Mouse (Mus musculus): ENCODE measurements around the gene Cnr2. TPM values are rescaled to one million over a fixed set of nuclear protein-coding genes. Genes with fewer than 3 reads are reported as not detected.

The Cnr2 gene
- polyA plus RNA-seq, 1 experiment from 2014 or later, result 0.38 TPM

DNA sequence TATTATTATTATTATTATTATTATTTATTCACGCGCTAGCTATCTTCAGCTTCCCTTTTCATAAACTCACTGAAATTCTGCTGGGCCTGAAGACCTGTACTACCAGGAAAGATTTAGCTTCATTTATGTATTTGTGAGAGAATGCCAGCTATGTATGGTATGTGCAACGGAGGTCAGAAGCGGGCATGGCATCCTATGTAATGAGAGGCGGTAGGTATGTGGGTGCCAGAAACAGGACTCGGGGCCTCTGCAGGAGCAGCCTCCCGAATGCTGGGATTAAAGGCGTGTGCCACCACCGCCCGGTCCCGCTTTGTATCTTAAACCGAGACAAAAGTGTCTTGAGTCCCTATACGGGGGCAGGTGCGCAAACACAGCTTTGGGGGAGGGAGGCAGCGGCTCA lies 67.8 kb downstream of the Cnr2 start:
- Histone ChIP-seq H3K9me3 (ENCODE audit: control insufficient read depth, low read depth, low read length) (no peaks in the 10 kb centered on the region), H3K4me2 (replicated peaks; ENCODE audit: low read depth, low read length) (peak overlapping the region; percentile 85), H3K4me1 (ENCODE audit: control insufficient read depth, insufficient read depth, low read length) (peaks cover 8% of the 10 kb centered on the region; the same call in 1 of the 2 replicates), H3K9ac (replicated peaks; ENCODE audit: low read depth, low read length) (peak overlapping the region; percentile 71), H3K27ac (ENCODE audit: low read length) (peak overlapping the region; percentile 81; the same call in 1 of the 2 replicates), H3K27me3 (ENCODE audit: control insufficient read depth, insufficient read depth, low read length) (no peaks in the 10 kb centered on the region), H3K36me3 (ENCODE audit: control insufficient read depth, insufficient read depth, low read length) (peaks cover 24% of the 10 kb centered on the region), H3K4me3 (ENCODE audit: low read depth, low read length) (peak overlapping the region; percentile 54)
- no peak for ATAC-seq (ENCODE audit: insufficient number of reproducible peaks, insufficient read depth, low FRiP score, low read depth)
- 7% methylated on average over 15 of the region's 15 CpGs for whole genome bisulfite sequencing

DNA sequence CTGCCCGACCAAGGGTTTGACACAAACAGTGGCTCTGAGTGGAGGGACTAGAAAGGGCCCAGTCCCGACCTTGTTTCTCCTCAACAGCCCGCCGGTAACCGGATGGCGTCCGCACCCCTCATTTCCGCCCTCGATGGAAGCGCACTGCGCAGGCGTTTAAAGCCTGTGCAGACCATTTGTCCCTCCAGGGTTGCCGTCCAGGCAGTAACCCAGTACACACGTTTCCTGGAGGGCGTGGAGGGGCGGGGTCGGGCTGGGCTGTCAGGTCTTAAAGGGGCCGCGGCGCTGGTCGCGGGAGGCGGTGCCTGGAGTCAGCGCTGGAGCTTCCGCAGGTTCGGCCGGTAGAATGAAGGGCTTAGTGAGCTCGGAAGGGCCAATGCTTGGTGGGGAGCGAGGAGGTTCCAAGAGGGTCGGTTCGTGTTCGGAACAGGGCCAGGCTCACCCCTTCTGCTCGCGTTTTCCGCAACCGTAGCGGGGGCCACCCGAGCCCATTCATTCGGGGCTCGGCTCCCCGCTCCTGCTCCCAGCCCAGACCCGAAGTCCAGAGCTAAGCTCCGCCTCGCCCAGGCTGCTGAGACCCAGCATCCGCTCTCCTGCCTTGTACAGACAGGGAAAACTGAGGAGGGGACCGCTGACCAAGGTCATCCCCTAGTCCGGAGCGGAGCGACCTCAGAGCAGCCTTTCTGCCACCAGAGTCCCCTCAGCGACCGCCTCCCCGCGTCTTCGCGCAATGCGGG lies 68.4 kb downstream of the Cnr2 start, which contains the start of gene Gale:
Gale (plus strand) TSS at position 271 of the 737 bp plus-strand sequence.
- WGBS, result under 1% methylated on average over 56 of the region's 56 CpGs
- peak within 1 kb of the TSS; percentile 54 for H3K4me3 ChIP-seq (ENCODE audit: low read depth, low read length)
- peak within 1 kb of the TSS; percentile 71 for H3K9ac ChIP-seq (replicated peaks; ENCODE audit: low read depth, low read length)
- H3K4me1 ChIP-seq (ENCODE audit: control insufficient read depth, insufficient read depth, low read length), result peaks cover 8% of the 10 kb centered on the region; the same call in 1 of the 2 replicates
- H3K9me3 ChIP-seq (ENCODE audit: control insufficient read depth, low read depth, low read length), result no peaks in the 10 kb centered on the region
- H3K27me3 ChIP-seq (ENCODE audit: control insufficient read depth, insufficient read depth, low read length), result no peaks in the 10 kb centered on the region
- peak within 1 kb of the TSS; percentile 81; the same call in 1 of the 2 replicates for H3K27ac ChIP-seq (ENCODE audit: low read length)
- peak; percentile 91 for ATAC-seq (ENCODE audit: insufficient number of reproducible peaks, insufficient read depth, low FRiP score, low read depth)
- peaks cover 30% of the 10 kb centered on the region for H3K36me3 ChIP-seq (ENCODE audit: control insufficient read depth, insufficient read depth, low read length)
- peak within 1 kb of the TSS; percentile 94 for H3K4me2 ChIP-seq (replicated peaks; ENCODE audit: low read depth, low read length)

GRCm38 (mm10) chr4:135964426-135964825 lies 69.2 kb downstream of the Cnr2 start:
- Histone ChIP-seq H3K27ac (ENCODE audit: low read length) (peak overlapping the region; percentile 27; the same call in 1 of the 2 replicates), H3K4me1 (ENCODE audit: control insufficient read depth, insufficient read depth, low read length) (peaks cover 8% of the 10 kb centered on the region; the same call in 1 of the 2 replicates), H3K36me3 (ENCODE audit: control insufficient read depth, insufficient read depth, low read length) (peaks cover 38% of the 10 kb centered on the region), H3K27me3 (ENCODE audit: control insufficient read depth, insufficient read depth, low read length) (no peaks in the 10 kb centered on the region), H3K9me3 (ENCODE audit: control insufficient read depth, low read depth, low read length) (no peaks in the 10 kb centered on the region), H3K4me2 (replicated peaks; ENCODE audit: low read depth, low read length) (peak overlapping the region; percentile 94), H3K4me3 (ENCODE audit: low read depth, low read length) (peak overlapping the region; percentile 54), H3K9ac (replicated peaks; ENCODE audit: low read depth, low read length) (peak overlapping the region; percentile 63)
- ATAC-seq (ENCODE audit: insufficient number of reproducible peaks, insufficient read depth, low FRiP score, low read depth), result peak; percentile 29
- WGBS, result 3% methylated on average over 12 of the region's 12 CpGs

DNA sequence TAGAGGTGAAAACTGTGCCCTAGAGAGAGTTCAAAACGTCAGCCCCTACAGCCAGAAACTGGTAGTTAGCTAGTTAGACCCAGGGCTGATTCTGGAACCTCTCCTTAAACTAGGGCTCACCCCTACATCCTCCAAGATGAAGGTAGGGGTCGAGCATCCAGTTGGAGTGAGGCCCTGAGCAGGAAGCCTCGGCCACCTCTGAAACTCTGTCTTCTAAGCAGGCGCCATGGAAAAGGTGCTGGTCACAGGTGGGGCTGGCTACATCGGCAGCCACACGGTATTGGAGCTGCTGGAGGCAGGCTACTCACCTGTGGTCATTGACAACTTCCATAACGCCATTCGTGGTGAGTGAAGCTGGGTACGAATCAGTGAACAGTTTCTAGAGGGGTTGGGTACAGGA lies 69.9 kb downstream of the Cnr2 start:
- WGBS, result 79% methylated on average over 9 of the region's 9 CpGs
- Histone ChIP-seq H3K9ac (replicated peaks; ENCODE audit: low read depth, low read length) (no peak overlapping the region), H3K4me2 (replicated peaks; ENCODE audit: low read depth, low read length) (peak overlapping the region; percentile 94), H3K27me3 (ENCODE audit: control insufficient read depth, insufficient read depth, low read length) (no peaks in the 10 kb centered on the region), H3K4me1 (ENCODE audit: control insufficient read depth, insufficient read depth, low read length) (peaks cover 8% of the 10 kb centered on the region; the same call in 1 of the 2 replicates), H3K27ac (ENCODE audit: low read length) (peak overlapping the region; percentile 27; the same call in 1 of the 2 replicates), H3K4me3 (ENCODE audit: low read depth, low read length) (no peak overlapping the region), H3K36me3 (ENCODE audit: control insufficient read depth, insufficient read depth, low read length) (peaks cover 41% of the 10 kb centered on the region), H3K9me3 (ENCODE audit: control insufficient read depth, low read depth, low read length) (no peaks in the 10 kb centered on the region)
- ATAC-seq (ENCODE audit: insufficient number of reproducible peaks, insufficient read depth, low FRiP score, low read depth), result no peak

- Histone ChIP-seq H3K36me3 (ENCODE audit: control insufficient read depth, insufficient read depth, low read length) (peaks cover 39% of the 10 kb centered on the region), H3K4me1 (ENCODE audit: control insufficient read depth, insufficient read depth, low read length) (peaks cover 13% of the 10 kb centered on the region), H3K4me3 (ENCODE audit: low read depth, low read length) (no peak overlapping the region), H3K4me2 (replicated peaks; ENCODE audit: low read depth, low read length) (no peak overlapping the region), H3K9me3 (ENCODE audit: control insufficient read depth, low read depth, low read length) (no peaks in the 10 kb centered on the region), H3K27ac (ENCODE audit: low read length) (no peak overlapping the region), H3K27me3 (ENCODE audit: control insufficient read depth, insufficient read depth, low read length) (no peaks in the 10 kb centered on the region), H3K9ac (replicated peaks; ENCODE audit: low read depth, low read length) (no peak overlapping the region)
- no peak for ATAC-seq (ENCODE audit: insufficient number of reproducible peaks, insufficient read depth, low FRiP score, low read depth)
- WGBS, result 93% methylated on average over 16 of the region's 16 CpGs
Measured at GRCm38 (mm10) chr4:135966283-135966682, 71.1 kb downstream of the Cnr2 start.

GRCm38 (mm10) chr4:135967086-135967760 lies 72.0 kb downstream of the Cnr2 start:
- Histone ChIP-seq H3K27ac (ENCODE audit: low read length) (no peak overlapping the region), H3K27me3 (ENCODE audit: control insufficient read depth, insufficient read depth, low read length) (no peaks in the 10 kb centered on the region), H3K4me3 (ENCODE audit: low read depth, low read length) (no peak overlapping the region), H3K4me2 (replicated peaks; ENCODE audit: low read depth, low read length) (no peak overlapping the region), H3K9me3 (ENCODE audit: control insufficient read depth, low read depth, low read length) (no peaks in the 10 kb centered on the region), H3K4me1 (ENCODE audit: control insufficient read depth, insufficient read depth, low read length) (peaks cover 19% of the 10 kb centered on the region), H3K9ac (replicated peaks; ENCODE audit: low read depth, low read length) (no peak overlapping the region), H3K36me3 (ENCODE audit: control insufficient read depth, insufficient read depth, low read length) (peaks cover 39% of the 10 kb centered on the region)
- no peak for ATAC-seq (ENCODE audit: insufficient number of reproducible peaks, insufficient read depth, low FRiP score, low read depth)
- WGBS, result 86% methylated on average over 18 of the region's 18 CpGs

DNA sequence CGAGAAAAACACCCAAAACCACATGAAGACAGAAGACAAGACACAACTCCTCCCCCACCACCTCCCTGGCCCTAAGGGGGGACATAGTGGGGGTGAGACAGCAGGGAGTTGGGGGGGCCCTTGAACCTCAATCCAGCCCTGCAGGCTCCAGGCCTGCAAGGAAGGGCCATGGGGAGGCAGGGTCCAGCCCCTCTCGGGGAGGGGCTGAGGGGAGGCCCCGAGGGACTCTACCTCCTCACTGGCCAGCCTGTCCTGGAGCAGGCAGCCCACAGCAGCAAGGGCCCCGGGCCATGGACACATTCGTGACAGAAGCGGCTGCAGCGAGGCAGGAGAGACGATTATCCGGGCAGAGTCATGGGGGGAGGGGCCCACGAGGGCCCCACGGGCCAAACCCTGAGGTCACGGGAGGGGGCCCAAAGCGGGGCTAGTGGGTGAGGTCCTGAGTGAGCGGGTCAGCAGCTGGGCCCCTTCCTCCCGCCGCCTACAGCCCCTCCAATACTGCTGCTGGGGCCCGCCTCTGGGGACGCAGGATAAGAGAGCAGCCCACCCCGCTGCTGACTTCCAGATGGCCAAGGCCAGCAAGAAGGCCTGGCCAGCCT lies 73.2 kb downstream of the Cnr2 start:
- H3K9ac ChIP-seq (replicated peaks; ENCODE audit: low read depth, low read length), result no peak overlapping the region
- no peak overlapping the region for H3K4me3 ChIP-seq (ENCODE audit: low read depth, low read length)
- 64% methylated on average over 19 of the region's 19 CpGs for WGBS
- ATAC-seq (ENCODE audit: insufficient number of reproducible peaks, insufficient read depth, low FRiP score, low read depth), result no peak
- H3K27me3 ChIP-seq (ENCODE audit: control insufficient read depth, insufficient read depth, low read length), result no peaks in the 10 kb centered on the region
- H3K36me3 ChIP-seq (ENCODE audit: control insufficient read depth, insufficient read depth, low read length), result peaks cover 39% of the 10 kb centered on the region
- no peaks in the 10 kb centered on the region for H3K9me3 ChIP-seq (ENCODE audit: control insufficient read depth, low read depth, low read length)
- H3K4me2 ChIP-seq (replicated peaks; ENCODE audit: low read depth, low read length), result no peak overlapping the region
- peaks cover 19% of the 10 kb centered on the region for H3K4me1 ChIP-seq (ENCODE audit: control insufficient read depth, insufficient read depth, low read length)
- no peak overlapping the region for H3K27ac ChIP-seq (ENCODE audit: low read length)

GRCm38 (mm10) chr4:135969070-135969750 lies 74.0 kb downstream of the Cnr2 start:
- Histone ChIP-seq H3K4me1 (ENCODE audit: control insufficient read depth, insufficient read depth, low read length) (peaks cover 17% of the 10 kb centered on the region), H3K4me2 (replicated peaks; ENCODE audit: low read depth, low read length) (no peak overlapping the region), H3K27ac (ENCODE audit: low read length) (no peak overlapping the region), H3K9me3 (ENCODE audit: control insufficient read depth, low read depth, low read length) (no peaks in the 10 kb centered on the region), H3K9ac (replicated peaks; ENCODE audit: low read depth, low read length) (no peak overlapping the region), H3K4me3 (ENCODE audit: low read depth, low read length) (no peak overlapping the region), H3K27me3 (ENCODE audit: control insufficient read depth, insufficient read depth, low read length) (no peaks in the 10 kb centered on the region), H3K36me3 (ENCODE audit: control insufficient read depth, insufficient read depth, low read length) (peaks cover 39% of the 10 kb centered on the region)
- WGBS, result 88% methylated on average over 11 of the region's 13 CpGs
- ATAC-seq (ENCODE audit: insufficient number of reproducible peaks, insufficient read depth, low FRiP score, low read depth), result no peak
